Mouse (Mus musculus) stomach, postnatal 0 days (tissue): ENCODE measurements at regions not wholly inside any gene's neighbourhood (a gene's known extent, or its start where the extent isn't known, plus 50 kb on each side); places are given as distances from the start of the nearest gene placed in this dataset.

Source experiments
- CTCF ChIP-seq: IDR thresholded peaks from 2 replicates; pipeline ENCODE4 v1.5.1; 2016; ENCODE audit warnings: antibody characterized with exemption, low read depth, mild to moderate bottlenecking, moderate library complexity
- EP300 ChIP-seq: optimal IDR thresholded peaks from 2 replicates; pipeline ENCODE3; 2016; ENCODE audit warnings: antibody characterized with exemption

DNA sequence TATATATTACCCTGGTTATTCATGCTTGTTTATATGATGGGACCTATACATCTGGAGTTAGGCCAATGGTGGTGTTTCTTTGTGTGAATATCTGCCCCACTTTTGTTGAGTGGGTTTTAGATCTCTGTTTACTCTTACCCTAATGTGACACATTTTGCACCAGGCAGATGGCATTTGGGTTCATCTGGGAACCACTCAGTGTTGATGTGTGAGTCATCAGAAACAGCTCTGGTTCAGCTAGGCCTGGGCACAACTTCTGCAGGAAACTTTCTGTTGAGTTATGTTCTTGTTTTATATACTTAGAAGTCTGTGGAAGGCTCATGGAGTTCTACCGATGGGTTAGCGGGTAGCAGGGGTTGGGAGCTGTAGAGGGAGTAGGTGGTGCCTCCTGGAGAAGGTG is 191.7 kb upstream of the Slc30a5 start:
- TF ChIP-seq CTCF (no peak), EP300 (no peak)
